Mouse (Mus musculus) C2C12 (cell line): ENCODE data around the gene Tssk2.

Experiments
- CEBPB ChIP-seq: IDR thresholded peaks from one replicate; pipeline ENCODE4 v1.6.1; 2011; ENCODE audit warnings: low read depth, mild to moderate bottlenecking, control low read depth, moderate library complexity
- CTCF ChIP-seq: IDR thresholded peaks from one replicate; pipeline ENCODE4 v1.5.1; 2011; ENCODE audit not compliant: control insufficient read depth, insufficient read depth, insufficient read length
- FOSL1 ChIP-seq: IDR thresholded peaks from one replicate; pipeline ENCODE4 v1.8.0; 2011; ENCODE audit warnings: mild to moderate bottlenecking, low read length; ENCODE audit not compliant: poor library complexity, insufficient read depth, severe bottlenecking
- MAX ChIP-seq: IDR thresholded peaks from one replicate; pipeline ENCODE4 v1.6.1; 2011; ENCODE audit warnings: mild to moderate bottlenecking, control low read depth
- MYOD1 ChIP-seq: IDR thresholded peaks from one replicate; pipeline ENCODE4 v1.6.1; 2011; ENCODE audit warnings: low read depth; ENCODE audit not compliant: control insufficient read depth, insufficient read length
- MYOG ChIP-seq: IDR thresholded peaks from one replicate; pipeline ENCODE4 v1.6.1; 2011; ENCODE audit not compliant: control insufficient read depth, insufficient read length; ENCODE audit errors: extremely low read depth
- USF1 ChIP-seq: IDR thresholded peaks from one replicate; pipeline ENCODE4 v1.6.1; 2011; ENCODE audit warnings: low read depth, mild to moderate bottlenecking, control low read depth, moderate library complexity

DNA sequence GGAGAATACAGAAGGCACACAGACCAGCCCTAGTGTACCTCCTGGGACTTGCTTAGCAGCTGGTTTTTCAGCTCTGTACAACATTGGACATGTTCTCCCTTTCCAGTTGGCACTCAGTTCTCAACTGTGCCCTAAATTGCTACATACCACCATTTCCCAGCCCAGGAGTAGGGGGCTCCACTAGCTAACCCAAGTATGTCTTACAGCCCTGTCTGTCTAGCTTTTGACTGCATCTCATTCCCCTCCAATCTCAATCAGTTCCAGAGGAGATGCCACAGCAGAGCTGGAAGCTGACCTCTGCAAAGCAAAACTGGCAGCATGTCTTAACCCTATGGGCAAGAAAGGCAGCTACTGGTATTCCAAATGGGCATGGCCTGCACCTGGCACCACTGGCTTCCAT is 2.3 kb upstream of the Tssk2 start:
- TF ChIP-seq CTCF (no peak), USF1 (no peak), MYOD1 (no peak), FOSL1 (no peak), MAX (no peak), CEBPB (no peak), MYOG (no peak)
